Mouse (Mus musculus) cerebellum, adult (tissue): Measurements from ENCODE around the gene Stk11.

Experiments used
- ATAC-seq: cut with Nextera tagmentation; 2 replicates; pipeline ENCODE4 v1.9.2; 2017; ENCODE audit warnings: mild to moderate bottlenecking, moderate library complexity, mixed read lengths; ENCODE audit not compliant: insufficient number of reproducible peaks, low FRiP score, low TSS enrichment

Stk11 gene

DNA sequence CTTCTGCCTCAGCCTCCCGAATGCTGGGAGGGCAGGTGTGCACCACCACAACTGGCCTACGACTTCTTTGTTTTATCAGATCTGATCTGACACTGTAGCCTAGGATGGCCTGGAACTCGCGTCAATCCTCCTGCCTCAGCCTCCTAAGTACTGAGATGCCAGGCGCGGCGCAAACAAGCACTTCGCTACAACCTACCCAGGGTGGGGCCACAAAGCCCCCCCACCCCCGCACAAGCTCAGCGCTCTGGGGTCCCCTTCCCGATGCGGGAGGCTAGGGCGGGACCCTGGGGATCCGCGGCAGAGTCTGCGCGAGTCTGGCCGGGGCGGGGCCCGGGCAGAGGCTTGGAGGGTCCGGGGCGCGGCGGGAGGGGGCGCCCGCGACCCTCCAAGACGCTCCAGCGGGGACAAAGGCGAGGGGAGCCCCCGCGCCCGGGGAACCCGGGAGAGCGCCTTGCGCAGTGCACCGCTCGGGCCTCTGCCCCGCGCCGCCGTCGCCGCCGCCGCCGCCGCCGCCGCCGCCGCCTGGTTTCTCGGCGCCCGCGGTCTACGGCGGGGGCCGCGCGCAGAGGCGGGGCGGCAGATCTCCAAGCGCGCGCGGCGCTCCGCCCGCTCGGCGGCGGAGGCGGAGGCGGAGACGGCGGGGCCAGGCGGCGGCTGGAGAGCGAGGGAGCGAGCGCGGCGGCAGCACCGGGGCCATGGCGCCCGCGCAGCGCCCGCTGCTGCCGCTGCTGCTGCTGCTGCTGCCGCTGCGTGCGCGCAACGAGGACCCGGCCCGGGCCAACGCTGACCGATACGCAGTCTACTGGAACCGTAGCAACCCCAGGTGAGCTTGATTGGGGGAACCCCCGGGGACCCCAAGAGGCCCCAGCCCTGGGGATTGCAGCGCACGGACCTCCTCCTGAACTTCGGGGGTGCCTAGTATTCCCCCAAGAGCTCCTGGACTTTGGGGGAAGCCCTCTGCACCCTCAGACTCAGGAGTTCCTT, 63.8 kb downstream of the Stk11 start, which contains the start of gene Efna2:
Efna2 (plus strand) TSS at position 415 of the 984 bp plus-strand sequence.
- no peak; the same call in 1 of the 2 replicates for ATAC-seq
